Mouse (Mus musculus): ENCODE results near the gene Ssbp2.
A peak's percentile ranks its signal among the peaks of the same experiment; 100 is the strongest.

The Ssbp2 gene

GRCm38 (mm10) chr13:91459896-91460620 lies at the start of gene Ssbp2:
Ssbp2 (plus strand) TSS chr13:91460283.
- no peak for DNase-seq

- no peak for DNase-seq
These were observed 46.2 kb upstream of the Ssbp2 start for GRCm38 (mm10) chr13:91413752-91414503.

GRCm38 (mm10) chr13:91415896-91416295 lies 44.2 kb upstream of the Ssbp2 start:
- no peak for DNase-seq

GRCm38 (mm10) chr13:91416698-91417097 lies 43.4 kb upstream of the Ssbp2 start:
- no peak for DNase-seq

GRCm38 (mm10) chr13:91421387-91421949 lies 38.6 kb upstream of the Ssbp2 start:
- DNase-seq = peak; percentile 89 to 94

- DNase-seq = no peak
These were observed 29.2 kb upstream of the Ssbp2 start for GRCm38 (mm10) chr13:91430867-91431266.

GRCm38 (mm10) chr13:91431392-91432355 lies 28.4 kb upstream of the Ssbp2 start:
- DNase-seq = no peak

GRCm38 (mm10) chr13:91433021-91433420 lies 27.1 kb upstream of the Ssbp2 start:
- DNase-seq = no peak

GRCm38 (mm10) chr13:91437931-91438330 lies 22.2 kb upstream of the Ssbp2 start:
- DNase-seq = no peak

GRCm38 (mm10) chr13:91441476-91441875 lies 18.6 kb upstream of the Ssbp2 start:
- no peak for DNase-seq

GRCm38 (mm10) chr13:91446728-91447127 lies 13.4 kb upstream of the Ssbp2 start:
- no peak for DNase-seq

GRCm38 (mm10) chr13:91448936-91449335 lies 11.1 kb upstream of the Ssbp2 start:
- no peak for DNase-seq

- no peak for DNase-seq
These were observed 8.5 kb upstream of the Ssbp2 start for GRCm38 (mm10) chr13:91451405-91452166.

- no peak for DNase-seq
These were observed 7.8 kb upstream of the Ssbp2 start for GRCm38 (mm10) chr13:91452269-91452668.

- DNase-seq = no peak
These were observed 6.8 kb upstream of the Ssbp2 start for GRCm38 (mm10) chr13:91453236-91453635.

GRCm38 (mm10) chr13:91456041-91456440 lies 4.0 kb upstream of the Ssbp2 start:
- no peak for DNase-seq

- no peak for DNase-seq
These were observed 3.3 kb upstream of the Ssbp2 start for GRCm38 (mm10) chr13:91456735-91457134.

- DNase-seq = no peak
These were observed 2.1 kb upstream of the Ssbp2 start for GRCm38 (mm10) chr13:91457974-91458373.

GRCm38 (mm10) chr13:91459489-91459888 lies 594 bp upstream of the Ssbp2 start:
- DNase-seq = no peak

- DNase-seq = peak; percentile 99
These were observed 670 bp downstream of the Ssbp2 start for GRCm38 (mm10) chr13:91460621-91461284.

- DNase-seq = no peak
These were observed 1.2 kb downstream of the Ssbp2 start for GRCm38 (mm10) chr13:91461299-91461698.

Measured in kidney, postnatal 25 days (tissue).